Comparison of ENCODE assay signal across 10 mouse cellular contexts in the genomic region with DNA sequence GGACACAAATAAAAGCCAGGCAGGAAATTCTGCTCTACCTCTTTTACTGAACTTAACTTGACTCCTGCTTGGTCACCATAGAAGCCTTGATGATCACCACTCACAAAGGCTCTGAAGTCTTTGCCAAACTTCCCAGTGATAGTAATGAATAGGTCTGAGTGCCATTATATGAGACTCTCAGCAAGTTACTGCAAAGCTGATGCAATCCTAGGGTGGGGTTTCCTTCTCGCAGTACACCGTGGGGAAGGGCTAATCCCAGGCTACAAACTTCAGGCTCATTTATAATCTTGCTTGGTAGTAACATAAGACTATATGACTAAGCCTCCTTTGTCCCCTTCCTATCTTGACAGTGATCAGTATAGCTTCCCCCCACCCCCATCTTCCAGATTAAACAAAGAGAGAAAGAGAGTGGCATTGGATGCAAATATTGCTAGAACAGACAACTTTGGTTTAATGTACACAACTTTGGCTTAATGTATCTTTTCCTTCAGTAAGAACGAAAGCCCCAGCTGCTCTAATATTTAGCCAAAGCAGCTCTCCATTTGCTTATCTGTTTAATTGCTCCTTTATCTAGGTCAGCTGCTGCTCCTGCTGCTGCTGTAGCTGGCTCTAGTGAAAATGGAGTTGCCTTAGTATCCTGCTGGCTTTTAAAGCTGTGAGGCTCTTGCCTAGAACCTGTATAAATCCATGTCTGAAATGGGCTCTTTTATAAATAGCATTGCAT.
DNase-seq lines count a peak whose midpoint lies in the region; ATAC-seq lines count a peak whose summit lies in the region.
"Had no signal": no experiment of that assay in that cellular context is flagged by ENCODE, and none has a peak within 500 bp of the region (broad histone marks: within the 10 kb centered on the region; RNA-seq: fewer than 3 reads in every experiment).

No protein-coding gene starts in this region.

- no peak overlapping the region for H3K9ac ChIP-seq in hindbrain, embryonic 15.5 days
- no peak overlapping the region for H3K9ac ChIP-seq in neural tube, embryonic 15.5 days (replicated peaks)
- H3K9ac ChIP-seq: liver, embryonic 14.5 days had no signal

- ATAC-seq in hindbrain, embryonic 15.5 days (ENCODE audit: low FRiP score, low read depth), result peak; percentile 45; the same call in 1 of the 2 replicates
- no peak; the same call in 1 of the 2 replicates for ATAC-seq in neural tube, embryonic 15.5 days (ENCODE audit: low FRiP score)

- intact Hi-C loops in heart, postnatal 10 days (cut with DNase I), result no loop called here
- intact Hi-C loops in heart, postnatal 25 days (cut with DNase I), result no loop called here

- H3K4me2 ChIP-seq in hindbrain, embryonic 15.5 days, result no peak overlapping the region
- H3K4me2 ChIP-seq in neural tube, embryonic 15.5 days, result no peak overlapping the region

- H3K27me3 ChIP-seq in hindbrain, embryonic 15.5 days, result no peaks in the 10 kb centered on the region
- H3K27me3 ChIP-seq in neural tube, embryonic 15.5 days (replicated peaks), result no peaks in the 10 kb centered on the region

- DNase-seq in heart, postnatal 10 days, result peak; percentile 2 to 10
- DNase-seq in heart, postnatal 25 days (ENCODE audit: low spot score), result no peak
- peak; percentile 6 for DNase-seq in MEL-GATA-1-ER (ENCODE audit: extremely low read depth, low read depth)
- DNase-seq in thymus, postnatal 10 days (ENCODE audit: low spot score in 2 of 2), result no peak
- DNase-seq in embryo, embryonic 9.5 days (ENCODE audit: extremely low spot score), result no peak
- DNase-seq: layer of hippocampus, postnatal 36 days; thymus, postnatal 36 days had no signal

- no peak overlapping the region for H3K4me3 ChIP-seq in hindbrain, embryonic 15.5 days
- no peak overlapping the region for H3K4me3 ChIP-seq in neural tube, embryonic 15.5 days (replicated peaks)

- H3K36me3 ChIP-seq in hindbrain, embryonic 15.5 days, result no peaks in the 10 kb centered on the region
- H3K36me3 ChIP-seq in neural tube, embryonic 15.5 days, result no peaks in the 10 kb centered on the region

- H3K9me3 ChIP-seq in hindbrain, embryonic 15.5 days, result no peaks in the 10 kb centered on the region
- no peaks in the 10 kb centered on the region for H3K9me3 ChIP-seq in neural tube, embryonic 15.5 days (replicated peaks)

- WGBS in hindbrain, embryonic 15.5 days, result 35% methylated on average over 3 of the region's 3 CpGs
- 23% methylated on average over 3 of the region's 3 CpGs for WGBS in neural tube, embryonic 15.5 days

- 0 out of 2 replicates have a peak overlapping the region, but pooled peaks have one; percentile 4 for H3K27ac ChIP-seq in hindbrain, embryonic 15.5 days (replicated peaks)
- peak overlapping the region; percentile 51 for H3K27ac ChIP-seq in neural tube, embryonic 15.5 days (replicated peaks)
- H3K27ac ChIP-seq: liver, embryonic 14.5 days had no signal

- peaks cover 5% of the 10 kb centered on the region; the same call in 1 of the 2 replicates for H3K4me1 ChIP-seq in hindbrain, embryonic 15.5 days (replicated peaks)
- H3K4me1 ChIP-seq in neural tube, embryonic 15.5 days, result peaks cover 7% of the 10 kb centered on the region

Comparison
In these comparisons a context has a peak if more than half of its experiments do, and no peak if none do; other contexts are left out.
1. DNase-seq: peak in heart, postnatal 10 days (2 of 2) and MEL-GATA-1-ER (single experiment); none in heart, postnatal 25 days (single experiment), thymus, postnatal 10 days (0 of 2) and embryo, embryonic 9.5 days (single experiment).